Mouse (Mus musculus) neural tube, embryonic 14.5 days (tissue): ENCODE data around the gene Pnma1. TPM values are rescaled to one million over a fixed set of nuclear protein-coding genes. Genes with fewer than 3 reads are reported as not detected.

Source experiments
- ATAC-seq: fragments of 200-750 bp; cut with Nextera tagmentation; 2 replicates; pipeline ENCODE4 v1.8.0; 2017; ENCODE audit warnings: low read depth, mild to moderate bottlenecking, moderate TSS enrichment, moderate library complexity
- H3K27ac ChIP-seq: fragments of 300-500 bp; sonication (generic); 2 replicates; pipeline ENCODE4 v1.5.1; 2014; ENCODE audit warnings: low read depth, mild to moderate bottlenecking, control low read depth, low read length, moderate library complexity, mixed read lengths
- H3K27me3 ChIP-seq: fragments of 300-500 bp; sonication (generic); 2 replicates; pipeline ENCODE4 v1.6.1; 2014; ENCODE audit warnings: low read length; ENCODE audit not compliant: control insufficient read depth, insufficient read depth
- H3K36me3 ChIP-seq: fragments of 300-500 bp; sonication (generic); 2 replicates; pipeline ENCODE4 v1.6.1; 2014; ENCODE audit warnings: low read length, mixed read lengths; ENCODE audit not compliant: control insufficient read depth, insufficient read depth
- H3K4me1 ChIP-seq: fragments of 300-500 bp; sonication (generic); 2 replicates; pipeline ENCODE4 v1.6.1; 2014; ENCODE audit warnings: low read length; ENCODE audit not compliant: control insufficient read depth, insufficient read depth
- H3K4me2 ChIP-seq: fragments of 300-500 bp; sonication (generic); 2 replicates; pipeline ENCODE4 v1.6.1; 2014; ENCODE audit warnings: mild to moderate bottlenecking, low read depth, low read length, control low read depth
- H3K4me3 ChIP-seq: fragments of 300-500 bp; sonication (generic); 2 replicates; pipeline ENCODE4 v1.5.1; 2014; ENCODE audit warnings: low read depth, low read length, control low read depth, mixed read lengths
- H3K9ac ChIP-seq: fragments of 300-500 bp; sonication (generic); replicated peaks from 2 replicates; pipeline ENCODE4 v1.6.1; 2014; ENCODE audit warnings: low read depth, mild to moderate bottlenecking, control low read depth, low read length, mixed read lengths
- H3K9me3 ChIP-seq: fragments of 300-500 bp; sonication (generic); 2 replicates; pipeline ENCODE4 v1.6.1; 2016; ENCODE audit warnings: low read length; ENCODE audit not compliant: control insufficient read depth
- WGBS: fragments of 180-500 bp; shearing (Covaris S2); extraction: QIAGEN DNeasy Blood & Tissue Kit; methylation state at CpG from one replicate; pipeline ENCODE4 v1.1.7; 2014; 5-methylcytosine and 5-hydroxymethylcytosine counted together
- polyA plus RNA-seq: library from polyadenylated mRNA; unstranded; fragments of >200 nt; fragmentation: Nextera tagmentation; extraction: Ambion mirVana; gene quantifications from 2 replicates; pipeline ENCODE4 v1.2.1, GENCODE M21; 2014

Gene Pnma1
- polyA plus RNA-seq, result 3.4 and 3.9 TPM in 2 replicates

DNA sequence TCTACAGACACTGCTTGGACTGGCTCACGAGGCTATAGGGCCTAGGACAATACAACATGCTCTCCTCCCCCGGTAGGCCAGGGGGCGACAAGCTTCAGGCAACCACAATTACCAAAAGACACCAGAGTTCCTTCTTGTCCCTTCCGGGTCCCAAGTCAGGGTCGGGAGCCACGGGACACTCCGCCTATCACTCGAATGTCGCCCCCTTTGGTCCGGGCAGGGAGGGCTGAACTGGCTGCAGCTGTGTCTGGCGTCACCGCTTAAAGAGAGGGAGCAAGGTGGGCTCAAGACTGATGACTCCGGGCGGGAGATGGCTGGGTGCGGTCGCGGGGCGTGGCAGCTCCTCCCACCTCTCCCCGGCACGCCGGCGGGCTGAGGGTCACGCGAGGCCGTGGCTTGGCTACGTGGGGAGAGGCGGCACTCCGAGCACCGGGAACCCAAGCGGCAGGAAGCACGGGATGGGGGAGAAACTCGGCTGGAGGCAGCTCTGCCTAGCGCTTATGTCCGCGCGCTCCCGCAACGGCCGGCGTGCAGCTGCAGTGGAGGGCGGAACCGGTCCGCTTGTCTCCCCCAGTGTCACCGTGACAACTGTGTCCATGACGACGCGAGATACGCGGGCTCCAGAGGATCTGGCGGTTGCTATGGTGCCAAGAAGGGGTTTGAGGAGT is at the start of gene Pnma1:
TSS of gene Pnma1 (minus strand) at position 536 of the 668 bp plus-strand sequence.
- Histone ChIP-seq H3K27me3 (no peaks in the 10 kb centered on the region), H3K4me3 (peak within 1 kb of the TSS; percentile 61), H3K36me3 (0 out of 2 replicates have a peak, but pooled peaks cover 12% of the 10 kb centered on the region), H3K4me1 (no peaks in the 10 kb centered on the region), H3K27ac (peak within 1 kb of the TSS; percentile 62), H3K9me3 (no peaks in the 10 kb centered on the region), H3K9ac (peak within 1 kb of the TSS; percentile 72), H3K4me2 (peak within 1 kb of the TSS; percentile 91)
- peak; percentile 95 for ATAC-seq
- WGBS, result 1% methylated on average over 50 of the region's 50 CpGs

DNA sequence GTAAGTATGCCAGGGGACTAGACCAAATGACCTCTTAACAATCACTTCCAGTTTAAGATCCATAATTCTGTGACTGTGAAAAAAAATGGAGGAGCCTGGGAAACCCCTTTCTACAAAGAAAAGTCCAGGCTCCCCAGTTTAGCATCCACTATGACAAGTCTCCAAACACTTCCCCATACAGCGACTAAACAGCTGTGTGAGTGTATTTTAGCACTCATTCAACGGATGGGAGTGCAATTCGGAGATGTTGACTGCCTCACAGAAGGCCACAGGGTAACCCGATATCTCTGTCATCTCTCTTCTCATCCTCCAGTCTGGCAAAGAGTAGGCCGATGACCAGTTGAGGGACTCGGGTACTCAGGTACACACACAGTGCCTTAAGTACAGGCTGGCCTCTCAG is 46.9 kb upstream of the Pnma1 start:
- 46% methylated on average over 6 of the region's 6 CpGs for WGBS
- H3K4me2 ChIP-seq, result no peak overlapping the region
- ATAC-seq, result no peak
- no peaks in the 10 kb centered on the region for H3K27me3 ChIP-seq
- no peaks in the 10 kb centered on the region for H3K9me3 ChIP-seq
- H3K9ac ChIP-seq, result no peak overlapping the region
- no peak overlapping the region for H3K27ac ChIP-seq
- peaks cover 23% of the 10 kb centered on the region for H3K4me1 ChIP-seq
- no peak overlapping the region for H3K4me3 ChIP-seq
- no peaks in the 10 kb centered on the region for H3K36me3 ChIP-seq

DNA sequence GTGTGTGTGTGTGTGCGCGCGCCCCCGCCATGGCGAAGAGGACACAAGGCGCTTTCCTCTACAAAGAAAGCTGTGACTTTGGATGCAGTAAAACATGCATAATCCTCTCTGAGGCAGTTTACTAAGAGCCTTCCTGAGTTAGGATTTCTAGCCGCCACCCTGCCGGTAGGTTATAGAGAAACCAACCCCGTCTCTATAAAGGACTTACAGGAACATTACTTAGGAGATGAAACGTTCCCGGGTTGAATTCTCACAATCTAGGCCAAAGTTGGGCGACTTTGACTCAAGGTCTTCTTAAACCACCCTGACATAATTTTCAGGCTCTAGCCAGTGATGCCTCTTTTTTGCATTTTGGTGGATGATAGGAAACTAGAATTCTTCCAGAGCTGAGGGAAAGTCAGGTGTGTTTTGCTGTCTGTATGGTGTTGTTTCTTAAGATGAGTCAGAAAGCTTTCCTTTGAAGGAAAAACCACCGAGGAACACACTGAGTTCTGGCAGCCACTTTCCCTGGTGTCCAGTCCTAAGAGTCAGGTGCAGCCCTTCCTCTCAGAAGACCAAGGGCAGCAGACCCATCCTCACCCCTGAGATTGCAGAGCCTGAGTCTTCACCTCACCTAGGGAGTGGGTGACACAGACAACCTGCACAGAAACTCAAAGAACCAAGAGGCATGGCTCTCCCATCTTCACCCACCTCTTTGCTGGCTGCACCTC is 46.3 kb upstream of the Pnma1 start:
- peak overlapping the region; percentile 95 for H3K27ac ChIP-seq
- no peaks in the 10 kb centered on the region for H3K9me3 ChIP-seq
- no peak for ATAC-seq
- H3K27me3 ChIP-seq, result no peaks in the 10 kb centered on the region
- peak overlapping the region; percentile 74 for H3K4me3 ChIP-seq
- WGBS, result 6% methylated on average over 12 of the region's 13 CpGs
- H3K36me3 ChIP-seq, result no peaks in the 10 kb centered on the region
- peak overlapping the region; percentile 88 for H3K9ac ChIP-seq
- H3K4me1 ChIP-seq, result peaks cover 25% of the 10 kb centered on the region
- peak overlapping the region; percentile 97 for H3K4me2 ChIP-seq

DNA sequence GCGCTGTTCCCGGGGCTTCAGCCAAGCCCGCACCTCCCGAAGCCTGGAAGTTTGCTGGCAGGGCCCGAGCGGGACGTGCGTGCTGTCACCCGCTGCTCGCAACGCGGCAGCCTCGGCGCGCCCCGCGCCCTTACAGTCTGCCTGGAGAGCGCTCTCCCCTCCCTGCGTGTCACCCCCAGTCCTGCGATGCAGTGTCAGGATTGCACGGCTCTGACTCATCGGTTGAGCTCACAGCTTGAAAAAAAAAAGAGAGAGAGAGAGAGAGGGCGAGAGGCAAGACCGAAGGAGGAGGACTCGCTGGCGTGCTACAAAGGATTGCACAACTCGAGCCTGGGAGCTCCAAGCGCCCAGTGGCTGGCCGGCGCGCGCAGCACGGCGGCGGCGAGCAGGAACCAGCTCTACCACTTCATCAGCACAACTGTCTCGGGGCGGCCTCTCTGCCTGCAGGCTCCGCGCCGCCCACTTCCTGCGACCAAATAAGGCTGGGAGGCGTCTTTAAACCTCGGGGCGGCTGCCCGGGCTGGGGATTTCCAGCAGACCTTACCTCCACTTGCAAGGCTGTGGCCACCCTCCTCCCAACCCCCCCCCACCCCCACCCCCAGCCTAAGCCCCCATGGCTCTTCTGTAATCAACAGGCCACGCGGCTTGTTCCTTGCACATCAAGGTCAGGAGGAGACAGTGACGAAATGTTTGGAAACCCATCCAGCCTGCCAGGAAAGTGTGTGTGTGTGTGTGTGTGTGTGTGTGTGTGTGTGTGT is 45.5 kb upstream of the Pnma1 start:
- Histone ChIP-seq H3K4me1 (peaks cover 32% of the 10 kb centered on the region), H3K4me2 (peak overlapping the region; percentile 97), H3K4me3 (peak overlapping the region; percentile 74), H3K27ac (peak overlapping the region; percentile 95), H3K9me3 (no peaks in the 10 kb centered on the region), H3K36me3 (no peaks in the 10 kb centered on the region), H3K27me3 (no peaks in the 10 kb centered on the region), H3K9ac (peak overlapping the region; percentile 88)
- peak; percentile 83 for ATAC-seq
- under 1% methylated on average over 48 of the region's 49 CpGs for WGBS

DNA sequence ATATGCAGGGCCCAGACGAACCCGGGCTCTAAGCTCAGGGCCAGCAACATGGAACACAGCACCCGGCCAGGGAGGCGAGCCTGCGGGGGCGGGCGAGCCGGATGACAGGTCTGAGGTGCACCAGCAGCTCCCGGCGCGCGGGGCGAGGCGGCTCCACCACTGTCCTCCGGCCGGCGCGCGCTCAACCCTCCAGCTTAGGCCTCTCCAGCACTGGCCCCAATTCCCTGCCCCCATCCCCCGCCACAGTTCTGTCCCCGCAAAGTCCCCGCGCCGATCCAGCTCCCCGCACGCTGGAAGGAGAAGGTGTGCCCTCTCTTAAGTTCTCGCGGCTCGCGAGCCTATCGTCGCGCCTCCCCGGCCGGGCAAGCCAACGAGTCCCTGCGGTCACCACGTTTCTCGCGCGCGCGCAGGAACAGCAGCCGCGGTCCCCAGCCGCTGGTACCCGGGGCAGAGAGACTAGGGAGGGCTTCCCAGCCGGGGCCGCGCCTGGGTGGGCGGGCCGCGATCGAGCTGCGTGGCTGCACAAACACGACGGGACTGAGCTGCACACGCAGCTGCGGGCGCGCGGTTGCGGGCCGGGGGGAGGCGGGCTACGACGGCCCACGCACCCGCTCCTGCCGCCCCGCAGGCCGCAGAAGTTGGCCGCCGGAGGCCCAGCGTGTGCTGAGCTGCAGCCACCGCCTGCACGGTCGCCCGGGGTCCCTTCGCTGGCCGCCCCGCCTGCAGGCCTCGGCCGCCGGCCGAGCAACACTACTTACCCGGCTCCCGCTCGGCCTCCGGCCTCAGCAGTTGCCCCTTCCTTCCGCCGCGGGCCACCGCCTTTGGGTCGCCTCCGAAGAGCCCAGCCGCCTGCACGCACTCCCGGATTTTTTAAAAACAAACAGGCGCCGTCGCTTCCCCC is 44.7 kb upstream of the Pnma1 start:
- Histone ChIP-seq H3K4me2 (peak overlapping the region; percentile 97), H3K36me3 (no peaks in the 10 kb centered on the region), H3K9ac (peak overlapping the region; percentile 88), H3K4me1 (peaks cover 36% of the 10 kb centered on the region), H3K27me3 (no peaks in the 10 kb centered on the region), H3K27ac (peak overlapping the region; percentile 95), H3K4me3 (peak overlapping the region; percentile 74), H3K9me3 (no peaks in the 10 kb centered on the region)
- ATAC-seq, result peak; percentile 66
- WGBS, result under 1% methylated on average over 77 of the region's 102 CpGs

DNA sequence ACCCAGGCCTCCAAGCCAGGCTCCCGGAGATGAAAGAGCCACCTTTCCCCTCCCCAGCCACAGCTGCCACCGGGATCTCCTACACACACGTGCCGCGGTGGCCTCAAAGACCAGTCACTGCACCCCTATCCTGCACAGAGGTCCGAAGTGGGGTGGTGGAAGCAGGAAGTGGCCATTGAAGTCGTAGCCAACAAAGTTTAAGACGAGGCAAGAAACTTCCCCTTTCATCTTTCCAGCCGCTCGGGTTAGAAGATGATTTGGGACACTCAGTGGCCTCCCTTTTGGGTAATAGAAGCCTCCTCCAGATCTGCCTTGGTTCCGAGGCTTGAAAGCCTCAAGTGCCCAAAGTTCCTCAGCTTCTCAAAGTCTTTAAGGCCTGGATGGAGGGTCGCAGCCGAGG is 44.0 kb upstream of the Pnma1 start:
- peak overlapping the region; percentile 97 for H3K4me2 ChIP-seq
- peak overlapping the region; percentile 88 for H3K9ac ChIP-seq
- H3K4me1 ChIP-seq, result peaks cover 43% of the 10 kb centered on the region
- no peaks in the 10 kb centered on the region for H3K27me3 ChIP-seq
- H3K9me3 ChIP-seq, result no peaks in the 10 kb centered on the region
- 3% methylated on average over 13 of the region's 13 CpGs for WGBS
- H3K36me3 ChIP-seq, result no peaks in the 10 kb centered on the region
- no peak overlapping the region; the same call in 1 of the 2 replicates for H3K27ac ChIP-seq
- ATAC-seq, result no peak
- H3K4me3 ChIP-seq, result peak overlapping the region; percentile 74

DNA sequence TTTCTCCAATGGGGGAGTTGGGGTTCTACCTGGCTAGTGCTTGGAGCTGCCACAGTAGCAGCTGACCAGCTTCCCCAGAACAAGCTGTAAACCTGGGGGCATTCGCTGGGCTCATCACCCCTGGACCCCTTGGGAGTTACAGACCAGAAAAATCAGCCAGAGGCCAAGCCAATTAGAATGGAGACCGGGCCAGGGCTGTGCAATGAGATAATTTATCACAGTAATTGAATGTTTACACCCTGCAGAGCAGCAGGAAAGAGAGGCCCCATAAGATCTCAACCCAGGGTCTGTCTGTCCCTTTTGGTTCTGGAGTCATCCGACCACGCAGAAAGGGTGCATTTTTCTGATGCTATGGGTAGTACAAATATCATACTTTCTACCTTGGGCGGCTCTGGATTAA is 43.5 kb upstream of the Pnma1 start:
- Histone ChIP-seq H3K9me3 (no peaks in the 10 kb centered on the region), H3K36me3 (no peaks in the 10 kb centered on the region), H3K4me3 (peak overlapping the region; percentile 74), H3K9ac (no peak overlapping the region; the same call in 1 of the 2 replicates), H3K4me2 (peak overlapping the region; percentile 97), H3K4me1 (peaks cover 45% of the 10 kb centered on the region), H3K27me3 (no peaks in the 10 kb centered on the region), H3K27ac (no peak overlapping the region)
- no peak for ATAC-seq
- 9% methylated on average over 5 of the region's 5 CpGs for WGBS

DNA sequence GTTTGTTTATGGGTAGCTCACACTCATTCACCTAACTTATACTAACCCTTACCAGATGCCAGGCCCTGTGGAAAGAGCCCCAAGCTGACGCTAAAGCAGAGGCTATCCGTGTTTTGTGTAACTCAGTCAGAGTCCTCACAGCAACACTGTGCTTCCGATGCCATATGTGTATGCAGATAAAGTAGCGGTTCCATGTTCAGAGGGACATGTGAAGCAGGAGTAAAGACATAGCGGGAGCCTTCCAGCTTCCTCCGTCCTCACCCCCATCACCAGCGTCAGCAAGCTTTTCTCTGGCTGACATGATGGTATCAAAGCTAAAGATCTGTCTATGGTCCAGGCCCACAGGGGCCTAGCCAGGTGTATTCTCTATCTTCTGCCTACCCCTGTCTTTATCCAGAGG is 42.9 kb upstream of the Pnma1 start:
- Histone ChIP-seq H3K9me3 (no peaks in the 10 kb centered on the region), H3K27ac (no peak overlapping the region), H3K27me3 (no peaks in the 10 kb centered on the region), H3K36me3 (no peaks in the 10 kb centered on the region), H3K4me3 (no peak overlapping the region; the same call in 1 of the 2 replicates), H3K9ac (0 out of 2 replicates have a peak overlapping the region, but pooled peaks have one; percentile 21), H3K4me2 (peak overlapping the region; percentile 97), H3K4me1 (peaks cover 45% of the 10 kb centered on the region)
- 55% methylated on average over 7 of the region's 7 CpGs for WGBS
- ATAC-seq, result no peak
